Mouse (Mus musculus) cerebellum, adult 18-20 months (tissue): ENCODE measurements around the gene Herc2.

ENCODE experiments used
- DNase-seq, 2 experiments: peaks; one replicate each; pipeline ENCODE4 v3.0.0; 2021

The Herc2 gene

DNA sequence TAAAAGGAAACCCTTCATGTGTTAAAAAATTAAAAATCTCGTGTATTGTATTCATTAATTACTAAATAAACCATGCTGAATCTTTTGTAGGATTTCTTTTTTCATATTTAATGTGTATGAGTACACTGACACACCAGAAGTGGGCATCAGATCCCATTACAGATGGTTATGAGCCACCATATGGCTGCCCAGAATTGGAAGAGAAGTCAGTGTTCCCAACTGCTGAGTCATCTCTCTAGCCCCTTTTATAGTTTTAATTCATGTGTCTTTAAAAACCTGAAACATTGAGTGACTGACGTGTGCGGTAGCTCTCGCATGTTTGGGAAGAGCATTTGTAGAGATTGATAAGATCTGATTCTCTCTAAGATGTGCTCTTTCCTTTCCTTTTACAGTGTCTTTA, 21.7 kb downstream of the Herc2 start:
- DNase-seq, result peak; percentile 33 to 39

DNA sequence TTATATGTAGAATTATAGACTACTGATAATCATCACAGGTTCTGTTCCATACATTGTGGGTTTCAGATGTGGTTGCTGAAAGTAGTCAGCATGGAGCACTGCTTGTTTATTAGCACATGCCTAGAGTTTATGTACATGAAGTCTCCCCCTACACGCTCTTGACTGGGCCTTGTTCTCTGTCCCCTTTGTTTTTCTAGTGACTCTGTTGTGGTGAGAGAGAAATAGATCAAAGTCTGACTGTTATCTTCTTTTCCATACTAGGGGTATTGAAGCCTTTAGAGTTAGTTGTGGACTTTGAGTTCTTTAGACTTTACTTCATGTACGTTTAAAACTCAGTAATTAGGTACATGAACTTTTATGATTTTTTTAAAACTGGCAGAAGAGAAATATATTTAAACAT, 33.0 kb downstream of the Herc2 start:
- DNase-seq, result no peak

DNA sequence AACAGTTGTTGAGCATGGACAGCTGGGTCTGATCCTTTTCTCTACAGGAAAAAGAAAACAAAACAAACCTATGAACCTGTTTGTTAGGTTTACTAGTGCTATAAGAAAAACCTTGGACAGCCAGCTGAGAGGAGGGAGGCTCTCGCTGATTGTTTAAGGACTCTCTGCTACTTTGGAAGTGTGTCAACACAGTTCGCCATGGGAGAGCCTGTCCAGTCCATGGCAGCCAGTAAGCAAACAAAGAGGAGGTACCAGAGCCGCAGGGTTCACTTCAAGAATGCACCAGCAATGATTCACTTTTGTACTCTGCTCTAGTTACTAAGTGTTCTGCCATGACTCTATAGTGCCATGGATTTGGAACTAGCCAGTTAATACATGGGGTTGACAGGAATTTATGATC, 39.1 kb downstream of the Herc2 start:
- no peak for DNase-seq

DNA sequence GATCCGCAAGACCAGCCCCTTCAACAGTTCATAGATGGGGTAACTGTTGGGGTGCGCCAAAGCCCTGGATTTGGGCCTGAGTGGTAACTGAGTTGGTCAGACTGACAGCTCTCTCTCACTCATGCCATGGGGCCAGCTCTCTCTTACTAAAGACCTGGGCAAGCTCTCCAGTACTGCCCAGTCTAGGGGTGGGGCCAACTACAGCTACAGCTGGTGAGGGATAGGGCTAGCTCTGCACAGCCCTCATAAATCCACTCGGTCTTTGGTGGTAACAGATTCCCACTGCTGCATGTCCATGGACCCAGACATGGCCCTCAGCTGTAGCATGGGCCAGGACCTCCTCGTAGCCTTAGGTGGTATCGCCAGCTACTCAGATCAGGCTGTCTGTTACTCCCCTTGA, 41.4 kb downstream of the Herc2 start:
- no peak for DNase-seq

DNA sequence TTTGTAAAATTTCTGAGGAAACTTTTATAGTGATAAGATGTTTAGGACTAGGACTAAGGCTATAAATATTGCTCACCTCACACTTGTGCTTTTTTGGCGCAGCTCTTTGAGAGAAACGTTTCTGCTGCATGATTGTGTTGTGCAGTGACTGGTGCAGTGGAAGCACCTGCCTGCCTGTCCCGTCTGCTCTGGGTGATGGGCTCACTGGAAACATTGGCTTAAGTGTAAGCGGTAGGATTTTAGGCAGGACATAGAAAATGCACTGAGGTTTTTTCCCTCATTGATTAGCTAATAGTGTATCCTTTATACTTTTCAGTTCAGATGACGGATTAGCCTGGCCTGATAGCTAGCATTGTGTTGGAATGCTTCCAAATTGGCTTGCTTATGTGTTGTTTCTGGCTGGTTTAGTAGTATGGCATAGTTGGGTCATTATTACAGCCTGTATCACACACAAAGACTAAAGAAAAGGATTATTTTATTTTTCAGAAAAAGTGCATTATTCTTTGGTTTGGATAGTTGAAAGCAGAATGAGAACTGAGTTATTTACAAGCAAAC, 52.4 kb downstream of the Herc2 start:
- no peak for DNase-seq

DNA sequence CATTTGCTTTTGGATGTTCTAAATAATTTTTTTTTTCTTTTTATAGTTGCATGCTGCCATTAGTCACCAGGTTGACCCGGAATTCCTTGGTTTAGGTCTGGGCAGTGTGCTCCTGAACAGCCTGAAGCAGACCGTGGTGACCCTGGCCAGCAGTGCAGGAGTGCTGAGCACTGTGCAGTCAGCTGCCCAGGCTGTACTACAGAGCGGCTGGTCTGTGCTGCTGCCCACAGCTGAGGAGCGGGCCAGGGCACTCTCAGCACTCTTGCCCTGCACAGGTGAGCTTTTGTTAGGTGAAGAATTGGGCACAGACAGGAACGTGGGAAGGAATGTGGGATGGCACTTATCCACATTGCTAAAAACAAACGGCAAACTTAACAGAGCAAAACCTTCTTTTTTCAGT, 63.0 kb downstream of the Herc2 start:
- DNase-seq, result no peak

DNA sequence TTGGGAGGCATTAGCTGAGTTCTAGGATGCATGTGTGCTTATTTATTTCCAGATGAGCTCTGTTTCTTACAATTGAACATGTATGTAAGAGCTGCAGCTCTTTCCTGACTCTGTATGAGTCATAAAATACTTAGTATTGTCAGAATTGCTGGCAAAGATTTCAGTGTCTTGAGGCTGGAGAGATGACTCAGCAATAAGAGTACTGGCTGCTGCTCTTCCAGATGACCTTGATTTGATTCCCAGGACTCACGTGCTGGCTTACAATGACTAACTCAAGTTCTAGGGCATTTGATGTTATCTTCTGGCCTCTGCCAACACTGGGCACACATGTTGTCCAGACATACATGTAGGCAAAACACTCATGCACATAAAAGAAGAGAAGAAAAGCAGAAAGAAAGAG, 64.2 kb downstream of the Herc2 start:
- DNase-seq, result no peak

DNA sequence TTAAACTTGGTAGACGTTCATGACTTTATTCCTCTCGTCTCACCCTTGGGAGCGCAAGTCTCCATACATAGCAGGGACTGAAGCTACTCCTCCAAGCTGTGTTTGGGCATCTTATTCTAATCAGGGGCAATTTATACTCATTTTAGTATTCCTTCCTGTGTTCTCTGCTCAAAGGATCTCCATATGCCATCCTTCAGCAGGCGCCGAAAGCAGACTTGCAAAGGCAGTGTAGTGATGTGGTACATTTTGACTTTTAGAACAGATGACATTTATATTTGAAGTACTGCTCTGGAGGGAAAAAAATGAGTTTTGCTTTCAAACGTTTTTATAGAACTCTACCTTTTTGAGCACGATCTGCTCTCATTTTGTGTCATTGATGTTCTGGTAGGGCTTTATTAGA, 71.0 kb downstream of the Herc2 start:
- no peak for DNase-seq

DNA sequence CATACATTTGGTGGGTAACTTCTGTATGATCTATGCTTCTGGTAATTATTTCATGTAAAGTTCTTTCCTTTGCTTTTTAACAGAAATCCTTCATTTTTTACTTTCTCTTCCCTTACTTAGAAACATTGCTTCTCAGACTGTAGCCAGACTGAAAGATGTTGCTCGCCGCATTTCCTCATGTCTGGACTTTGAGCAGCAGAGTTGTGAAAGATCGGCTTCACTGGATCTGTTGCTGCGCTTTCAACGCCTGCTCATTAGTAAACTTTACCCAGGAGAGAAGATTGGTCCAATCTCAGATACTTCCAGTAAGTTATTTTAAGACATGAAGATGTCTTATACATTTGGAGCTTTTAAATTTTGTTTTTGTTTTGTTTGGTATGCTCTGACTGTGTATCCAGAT, 71.4 kb downstream of the Herc2 start:
- no peak for DNase-seq

DNA sequence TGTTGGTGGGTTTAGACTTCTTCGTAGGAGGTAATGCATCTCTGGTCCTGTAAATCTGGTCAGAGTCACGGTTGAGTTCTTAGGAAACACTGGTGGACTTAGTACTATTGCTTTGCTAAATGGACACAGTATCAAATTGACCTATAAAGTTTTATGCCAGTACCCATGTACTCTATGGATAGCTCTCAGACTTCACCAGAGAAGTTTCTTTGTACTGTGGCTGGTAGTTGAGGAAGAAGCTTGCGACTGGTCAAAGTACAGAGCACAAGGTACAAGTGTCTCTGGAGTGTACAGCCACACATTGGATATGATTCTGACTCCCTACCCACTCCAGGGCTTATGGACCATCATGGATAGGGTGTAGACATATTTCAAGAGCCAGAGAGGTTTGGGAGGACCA, 78.1 kb downstream of the Herc2 start:
- no peak for DNase-seq

DNA sequence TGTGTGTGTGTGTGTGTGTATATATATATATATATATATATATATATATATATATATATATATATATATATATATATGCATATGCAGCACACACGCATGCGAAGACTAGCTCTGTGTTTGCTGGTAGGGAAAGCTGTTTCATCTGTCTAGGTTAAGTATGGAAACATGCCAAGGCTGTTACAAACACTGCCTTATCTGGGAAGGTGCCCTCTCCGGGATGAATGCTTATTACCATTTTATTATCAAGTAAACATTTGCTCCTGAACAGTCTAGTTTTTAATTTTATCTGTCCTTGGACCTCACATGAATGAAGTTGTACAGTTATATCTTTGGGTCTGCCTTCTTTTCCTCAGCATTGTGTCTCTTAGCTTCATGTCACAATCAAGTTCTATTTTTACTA, 79.6 kb downstream of the Herc2 start:
- no peak for DNase-seq

DNA sequence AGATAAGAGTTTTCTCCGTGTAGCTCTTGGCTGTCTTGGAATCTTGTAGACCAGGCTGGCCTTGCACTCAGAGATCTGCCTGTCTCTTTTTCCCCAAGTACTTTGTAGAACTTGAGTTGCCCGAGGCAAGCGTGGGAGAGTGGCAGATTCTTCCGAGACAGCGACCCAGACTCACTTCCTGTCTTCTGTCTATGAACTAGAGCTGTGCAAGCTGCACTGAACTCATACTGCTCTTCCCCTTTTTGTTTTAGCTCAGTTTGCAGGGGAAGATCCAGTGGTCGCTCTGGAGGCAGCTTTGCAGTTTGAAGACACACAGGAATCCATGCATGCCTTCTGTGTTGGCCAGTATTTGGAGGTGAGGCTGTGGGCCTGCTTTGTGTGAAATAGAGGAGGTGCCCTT, 81.6 kb downstream of the Herc2 start:
- no peak for DNase-seq

DNA sequence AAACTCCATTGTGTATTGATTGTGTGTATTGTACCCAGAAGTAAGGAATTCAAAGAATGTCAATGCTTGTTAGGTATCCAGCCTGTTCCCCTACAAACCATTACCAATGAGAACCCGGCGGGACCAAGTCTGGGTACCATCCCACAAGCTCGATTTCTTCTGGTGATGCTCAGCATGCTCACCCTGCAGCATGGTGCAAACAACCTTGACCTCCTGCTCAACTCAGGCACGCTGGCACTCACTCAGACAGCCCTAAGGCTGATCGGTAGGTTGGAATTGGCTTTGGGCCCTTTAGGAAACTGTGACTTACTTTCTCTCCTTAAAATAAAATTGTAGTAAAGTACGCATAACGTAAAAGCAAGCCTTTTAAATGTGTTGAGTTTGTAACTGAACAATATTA, 88.7 kb downstream of the Herc2 start:
- no peak for DNase-seq

DNA sequence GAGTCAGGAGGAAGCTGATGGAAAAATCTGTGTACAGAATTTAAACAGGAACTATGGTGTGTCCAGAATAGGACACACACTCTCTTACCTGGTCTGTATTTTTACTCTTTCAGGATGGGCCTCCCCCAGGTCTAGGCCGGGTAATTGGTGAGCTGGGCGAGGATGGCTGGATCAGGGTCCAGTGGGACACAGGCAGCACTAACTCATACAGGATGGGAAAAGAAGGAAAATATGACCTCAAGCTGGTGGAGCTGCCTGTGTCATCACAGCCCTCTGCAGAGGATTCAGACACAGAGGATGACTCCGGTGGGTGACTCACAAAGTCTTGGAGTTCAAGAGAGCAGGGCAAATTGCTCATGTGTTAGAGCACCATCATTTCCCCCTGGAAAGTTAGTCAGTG, 96.4 kb downstream of the Herc2 start:
- no peak for DNase-seq

DNA sequence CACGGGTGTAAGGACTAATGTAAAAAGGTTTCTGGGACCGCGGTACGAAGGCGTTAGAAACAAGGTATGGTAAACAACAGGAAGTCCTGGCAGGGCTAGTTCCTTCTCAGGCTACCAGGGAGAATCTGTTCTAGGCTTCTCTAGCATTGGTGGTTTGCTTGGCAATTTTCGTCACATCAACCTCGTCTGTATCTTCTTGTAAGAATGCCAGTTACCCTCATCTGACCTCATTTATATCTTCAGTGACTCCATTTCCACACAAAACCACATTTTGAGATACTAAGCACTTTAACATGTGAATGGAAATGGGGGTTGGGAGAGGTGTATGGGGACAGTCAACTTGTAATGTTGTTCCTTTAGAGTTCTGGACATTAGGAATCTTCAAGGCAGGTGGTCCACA, 98.9 kb downstream of the Herc2 start:
- no peak for DNase-seq

DNA sequence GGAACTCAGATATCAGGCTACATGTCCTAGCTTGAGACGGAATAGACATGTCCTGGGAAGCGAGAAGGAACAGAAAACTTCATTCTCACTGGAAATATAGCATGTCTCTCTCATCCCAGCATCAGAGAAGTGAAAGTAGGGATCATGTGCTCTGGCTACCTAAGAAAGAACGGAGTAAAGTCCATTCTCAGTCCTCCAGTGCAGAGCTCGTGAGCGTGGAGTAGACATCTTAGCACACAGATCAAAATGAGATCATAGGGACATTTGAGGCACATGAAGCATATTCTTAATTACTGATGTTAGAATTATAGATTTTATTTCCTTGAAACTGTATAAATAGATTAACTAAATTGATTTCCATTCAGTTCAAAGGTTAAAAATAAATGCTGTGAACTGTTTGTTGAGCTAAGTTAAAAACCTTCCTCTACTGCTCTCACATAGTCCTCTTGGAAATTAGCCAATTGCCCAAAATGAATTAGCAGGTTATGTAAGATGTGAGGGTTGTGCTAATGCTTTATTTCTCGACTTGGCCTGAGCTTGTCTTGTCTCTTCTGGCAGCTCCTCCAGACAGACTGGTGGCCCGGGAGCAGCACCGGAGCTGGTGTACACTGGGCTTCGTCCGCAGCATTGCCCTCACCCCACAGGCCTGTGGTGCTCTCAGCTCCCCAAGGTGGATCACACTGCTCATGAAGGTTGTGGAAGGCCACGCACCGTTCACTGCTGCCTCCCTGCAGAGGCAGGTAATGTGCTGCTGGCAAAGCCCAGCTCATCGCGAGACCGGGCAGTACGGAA, 102.1 kb downstream of the Herc2 start:
- peak; percentile 24 to 26 for DNase-seq

DNA sequence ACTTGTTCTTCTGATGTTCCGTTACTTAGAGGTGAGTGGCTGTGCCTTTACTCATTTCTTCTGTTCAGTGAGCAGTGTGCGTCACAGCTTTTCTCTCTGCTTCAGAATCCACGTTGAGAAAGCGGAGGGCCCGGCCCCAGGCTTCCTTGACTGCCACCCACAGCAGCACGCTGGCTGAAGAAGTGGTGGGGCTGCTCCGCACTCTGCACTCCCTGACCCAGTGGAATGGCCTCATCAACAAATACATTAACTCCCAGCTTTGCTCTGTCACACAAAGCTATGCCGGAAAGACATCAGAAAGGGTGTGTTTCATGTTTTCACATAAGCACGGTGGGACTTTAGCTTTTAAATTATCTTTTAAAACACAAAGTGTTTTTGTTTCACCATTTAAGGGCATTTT, 103.2 kb downstream of the Herc2 start:
- DNase-seq, result no peak

DNA sequence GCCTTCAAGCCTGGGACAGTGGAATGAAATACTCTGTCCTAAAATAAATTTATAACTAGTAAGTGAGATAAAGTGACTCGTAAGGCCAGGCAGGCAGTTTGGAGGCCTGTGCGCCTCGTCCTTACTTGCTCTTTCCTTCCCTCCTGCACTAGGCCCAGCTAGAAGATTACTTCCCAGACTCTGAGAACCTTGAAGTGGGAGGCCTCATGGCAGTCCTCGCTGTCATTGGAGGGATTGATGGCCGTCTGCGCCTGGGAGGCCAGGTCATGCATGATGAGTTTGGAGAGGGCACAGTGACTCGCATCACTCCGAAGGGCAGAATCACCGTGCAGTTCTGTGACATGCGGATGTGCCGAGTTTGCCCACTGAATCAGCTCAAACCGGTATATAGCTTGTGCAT, 103.6 kb downstream of the Herc2 start:
- DNase-seq, result no peak

DNA sequence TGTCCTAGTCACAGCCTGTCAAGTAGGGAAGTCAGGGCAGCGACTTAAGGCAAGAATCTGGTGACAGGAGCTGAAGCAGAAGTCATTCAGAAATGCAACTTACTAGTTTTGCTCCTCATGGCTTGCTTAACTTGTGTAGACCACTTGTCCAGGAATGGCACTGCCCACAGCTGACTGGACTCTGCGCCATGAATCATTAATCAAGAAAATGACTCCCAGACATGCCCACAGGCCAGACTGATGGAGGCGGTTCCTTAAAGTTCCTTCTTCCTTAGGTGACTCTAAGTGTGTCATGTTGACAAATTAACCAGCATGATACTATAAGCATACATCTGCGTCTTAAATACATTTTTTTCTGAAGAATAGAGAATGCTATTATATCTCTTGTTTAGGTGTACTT, 113.3 kb downstream of the Herc2 start:
- DNase-seq, result no peak

DNA sequence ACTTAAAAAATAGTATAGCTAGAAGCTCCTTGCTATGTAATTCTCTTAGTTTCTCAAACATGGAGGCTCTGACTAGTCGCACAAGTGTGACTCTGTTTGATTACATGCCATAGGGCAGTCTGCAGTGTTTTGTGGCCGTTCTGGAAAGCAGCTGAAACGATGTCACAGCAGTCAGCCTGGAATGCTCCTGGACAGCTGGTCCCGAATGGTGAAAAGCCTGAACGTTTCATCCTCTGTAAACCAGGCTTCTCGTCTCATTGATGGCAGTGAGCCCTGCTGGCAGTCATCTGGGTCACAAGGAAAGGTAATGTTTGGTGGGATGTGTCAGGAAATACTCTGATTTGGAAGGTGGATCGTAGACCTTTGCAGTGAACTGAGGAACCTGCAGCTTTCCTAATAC, 118.7 kb downstream of the Herc2 start:
- peak; percentile 58 to 69 for DNase-seq

DNA sequence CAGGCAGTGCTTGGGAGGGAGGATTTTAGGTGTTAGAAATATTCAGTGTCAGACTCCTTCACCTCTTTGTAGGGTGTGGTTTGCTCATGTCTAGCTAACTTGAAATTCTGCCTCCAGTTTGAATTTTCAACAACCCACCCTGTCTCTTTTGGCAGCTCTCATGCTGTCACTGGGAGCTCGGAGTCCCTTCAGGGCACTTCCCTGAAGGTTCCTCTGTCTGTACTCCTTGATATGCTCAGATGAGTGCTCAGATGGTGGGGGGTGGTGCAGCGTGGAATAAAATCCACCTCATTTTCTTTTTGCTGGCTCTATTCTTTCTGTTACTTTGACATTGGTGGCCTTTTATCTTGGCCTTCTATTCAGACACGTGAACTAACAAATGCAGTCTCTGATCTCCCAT, 127.4 kb downstream of the Herc2 start:
- no peak for DNase-seq

DNA sequence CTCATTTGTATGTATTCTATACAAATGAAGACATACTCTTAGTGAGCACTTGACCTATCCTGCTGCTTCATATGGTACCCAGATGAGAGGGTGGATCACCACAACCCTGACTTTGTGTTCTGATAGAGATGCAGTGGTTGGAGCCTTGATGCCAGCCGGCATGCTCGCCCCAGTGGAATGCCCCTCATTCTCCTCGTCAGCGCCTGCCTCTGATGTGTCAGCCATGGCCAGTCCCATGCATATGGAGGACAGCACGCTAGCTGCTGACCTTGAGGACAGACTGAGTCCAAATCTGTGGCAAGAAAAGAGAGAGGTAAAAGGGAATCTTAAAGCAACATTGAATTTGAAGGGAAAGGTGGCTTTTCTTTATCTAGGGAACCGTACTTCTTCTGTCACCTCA, 141.0 kb downstream of the Herc2 start:
- DNase-seq, result no peak

DNA sequence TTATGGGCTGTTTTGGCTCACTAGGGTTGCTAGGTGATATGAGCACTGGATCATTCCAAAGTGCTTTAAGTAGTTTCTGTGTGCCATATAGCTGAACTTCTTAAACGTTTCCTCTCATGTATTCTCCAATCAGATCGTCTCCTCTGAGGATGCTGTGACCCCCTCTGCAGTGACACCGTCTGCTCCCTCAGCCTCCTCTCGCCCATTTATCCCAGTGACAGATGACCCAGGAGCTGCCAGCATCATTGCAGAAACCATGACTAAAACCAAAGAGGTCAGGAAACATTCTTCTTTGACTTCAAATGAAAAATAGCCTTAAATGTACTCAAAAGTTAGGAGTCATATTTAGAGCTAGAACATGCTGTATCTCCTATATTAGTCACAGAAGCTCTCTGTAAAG, 141.7 kb downstream of the Herc2 start:
- no peak for DNase-seq

DNA sequence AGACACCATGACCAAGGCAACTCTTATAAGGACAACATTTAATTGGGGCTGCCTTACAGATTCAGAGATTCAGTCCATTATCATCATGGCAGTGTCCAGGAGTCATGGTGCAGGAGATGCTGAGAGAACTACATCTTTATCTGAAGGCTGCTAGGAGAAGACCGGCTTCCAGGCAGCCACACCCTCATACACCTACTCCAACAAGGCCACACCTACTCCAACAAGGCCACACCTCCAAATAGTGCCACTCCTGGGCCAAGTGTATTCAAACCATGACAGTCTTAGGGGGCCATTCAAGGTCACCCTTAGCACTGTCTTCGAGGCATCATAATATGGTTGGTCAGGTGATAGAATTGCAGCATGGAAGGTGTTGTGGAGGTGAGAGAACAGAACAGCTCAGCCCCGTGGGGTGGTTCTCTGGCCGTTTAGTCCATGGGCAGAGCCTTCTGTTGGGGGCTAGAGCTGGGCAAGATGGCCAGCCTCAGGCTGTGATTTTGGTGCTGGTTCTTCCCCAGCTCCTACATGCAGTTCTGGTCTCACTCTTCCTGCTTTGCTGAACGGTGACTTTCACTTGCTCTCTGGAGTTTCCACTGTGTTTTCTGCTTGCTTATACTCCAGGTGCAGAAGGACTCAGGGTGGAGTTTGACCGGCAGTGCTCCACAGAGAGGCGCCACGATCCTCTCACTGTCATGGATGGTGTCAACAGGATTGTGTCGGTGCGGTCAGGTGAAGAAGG, 151.7 kb downstream of the Herc2 start:
- no peak for DNase-seq

DNA sequence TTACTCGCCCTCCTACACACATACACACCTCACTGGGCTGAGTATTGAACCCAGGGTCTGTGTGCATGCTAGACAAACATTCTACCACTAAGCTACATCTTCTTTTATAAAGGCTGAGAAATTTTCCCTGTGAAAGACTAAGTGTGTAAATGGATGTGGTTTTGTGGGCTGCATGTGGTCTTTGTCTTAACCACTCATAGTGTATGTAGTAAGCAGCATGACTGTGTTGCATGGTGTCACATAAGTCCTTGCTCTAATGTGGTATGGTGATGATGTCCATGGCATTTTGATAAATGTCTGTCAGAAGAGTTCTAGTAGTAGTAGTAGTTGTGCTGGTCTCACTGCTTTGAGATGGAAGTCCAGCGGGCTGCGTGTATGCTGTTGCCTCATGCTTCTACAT, 152.8 kb downstream of the Herc2 start:
- DNase-seq, result no peak
